Mouse (Mus musculus) left cerebral cortex, postnatal 14 days (tissue): Measurements from ENCODE around the gene Prdm15. TPM values are rescaled to one million over a fixed set of nuclear protein-coding genes. Genes with fewer than 3 reads are reported as not detected.

ENCODE experiments used
- DNase-seq, 2 experiments: peaks; one replicate each; pipeline ENCODE4 v3.0.0; 2021 to 2022; ENCODE audit warnings: low spot score in 2 of 2, mixed read lengths in 1 of 2
- intact Hi-C: fragments of 180-260 bp; cut with DNase I; formaldehyde crosslinking; loops from one replicate; pipeline ENCODE4 v1.15.1; 2025
- microRNA-seq, 2 experiments: library from miRNA; unstranded; fragments of <30 nt; microRNA quantifications; one replicate each; pipeline ENCODE4 v1.2.0; 2022
- total RNA-seq, 2 experiments: library from RNA; stranded (reverse); gene quantifications; 2 replicates each; pipeline ENCODE4 v1.2.3; 2021

Prdm15 gene
- total RNA-seq, 2 experiments from 2014 or later, result 16.9 to 20.9 TPM

- intact Hi-C loops, result no loop called here
- no peak for DNase-seq
Observed at GRCm38 (mm10) chr16:97761782-97762181, 89.9 kb downstream of the Prdm15 start.

- no peak for DNase-seq
- intact Hi-C loops, result no loop called here
Observed at GRCm38 (mm10) chr16:97759681-97760080, 92.0 kb downstream of the Prdm15 start.

GRCm38 (mm10) chr16:97758288-97758687, 93.4 kb downstream of the Prdm15 start:
- intact Hi-C loops, result no loop called here
- DNase-seq, result no peak

GRCm38 (mm10) chr16:97756460-97756859, 95.2 kb downstream of the Prdm15 start:
- DNase-seq, result no peak
- intact Hi-C loops, result no loop called here

GRCm38 (mm10) chr16:97752316-97752941, 99.2 kb downstream of the Prdm15 start:
- intact Hi-C loops, result no loop called here
- DNase-seq, result no peak

- intact Hi-C loops, result no loop called here
- no peak for DNase-seq
Observed at GRCm38 (mm10) chr16:97751884-97752283, 99.8 kb downstream of the Prdm15 start.

GRCm38 (mm10) chr16:97748421-97748820, 103.2 kb downstream of the Prdm15 start:
- DNase-seq, result no peak
- intact Hi-C loops, result no loop called here

Small RNA genes lying within 50 kb of the gene (microRNA-seq; reads per million reads assigned to microRNA genes)
- 0 to 0.53 reads per million in 2 experiments for gene Mir6964

Other genes with a start within 250 kb of the Prdm15 start
- gene Tmprss2, start 240.7 kb downstream of the Prdm15 start, total RNA-seq, result not detected
- under 1 TPM in 1 of 2 experiments, not detected in 1; 0.22 TPM for gene Ripk4, start 88.1 kb downstream of the Prdm15 start, total RNA-seq
- gene C2cd2, start 110.7 kb upstream of the Prdm15 start, total RNA-seq, result 10 to 100 TPM; 17.4 to 22.7 TPM
- 10 to 100 TPM; 20.8 to 21.1 TPM for gene Zbtb21, start 110.8 kb upstream of the Prdm15 start, total RNA-seq
- 10 to 100 TPM; 24.2 to 27.4 TPM for gene B230307C23Rik, start 145.5 kb upstream of the Prdm15 start, total RNA-seq
- 1 to 10 TPM; 8.1 to 8.5 TPM for gene A630089N07Rik, start 230.6 kb upstream of the Prdm15 start, total RNA-seq